Mouse (Mus musculus): ENCODE measurements around the gene Fam20a.

- no peak for TF ChIP-seq CTCF (IDR thresholded peaks at IDR 0.05 in 2 of 3, conservative IDR thresholded peaks at IDR 0.05 in 1 of 3; ENCODE audit: control insufficient read depth in 1 of 3, insufficient read depth in 1 of 3, low read depth in 2 of 3, low read length in 3 of 3, poor library complexity in 1 of 3, severe bottlenecking in 1 of 3)
- no peak for TF ChIP-seq CHD2 (IDR thresholded peaks at IDR 0.05; ENCODE audit: low read length)
- TF ChIP-seq MAFK (IDR thresholded peaks at IDR 0.05; ENCODE audit: borderline replicate concordance, low read depth, low read length): no peak
- no peak for TF ChIP-seq HCFC1 (IDR thresholded peaks at IDR 0.05; ENCODE audit: low read depth, low read length)
- no peak for TF ChIP-seq E2F4 (IDR thresholded peaks at IDR 0.05; ENCODE audit: borderline replicate concordance, low read depth, low read length)
- no peak for TF ChIP-seq ZMIZ1 (IDR thresholded peaks at IDR 0.05; ENCODE audit: low read depth, low read length)
- no peak for TF ChIP-seq EP300 (IDR thresholded peaks at IDR 0.05; ENCODE audit: low read depth in 1 of 2, low read length in 2 of 2)
- TF ChIP-seq CHD1 (IDR thresholded peaks at IDR 0.05; ENCODE audit: low read depth, low read length): no peak
- no peak for TF ChIP-seq POLR2A (IDR thresholded peaks at IDR 0.05; ENCODE audit: control insufficient read depth in 1 of 2, insufficient read depth in 1 of 2, low read depth in 1 of 2, low read length in 2 of 2, poor library complexity in 1 of 2)
- no peak for TF ChIP-seq MXI1 (IDR thresholded peaks at IDR 0.05; ENCODE audit: low read depth, low read length)
- TF ChIP-seq MYC (IDR thresholded peaks at IDR 0.05; ENCODE audit: low read depth, low read length): no peak
Measured at GRCm38 (mm10) chr11:109708786-109709185, 13.3 kb downstream of the Fam20a start.
